Mouse (Mus musculus) G1E-ER4 (cell line): Measurements from ENCODE around the gene Mrln. TPM values are rescaled to one million over a fixed set of nuclear protein-coding genes. Genes with fewer than 3 reads are reported as not detected.

ENCODE experiments used
- GATA1 ChIP-seq: IDR thresholded peaks from one replicate; pipeline ENCODE4 v1.8.0; 2012; ENCODE audit warnings: low read length, inconsistent platforms
- polyA plus RNA-seq: library from polyadenylated mRNA; stranded (reverse); fragments of >175 nt; gene quantifications from 2 replicates; pipeline ENCODE4 v1.2.3, GENCODE M21; 2012

Gene Mrln
- not detected in 2 replicates for polyA plus RNA-seq

GRCm38 (mm10) chr10:70204505-70205399 lies at the start of gene Mrln:
TSS of gene Mrln (plus strand) at chr10:70204664.
- no peak for TF ChIP-seq GATA1

- no peak for TF ChIP-seq GATA1
Measured at GRCm38 (mm10) chr10:70156431-70157165, 47.9 kb upstream of the Mrln start.

- no peak for TF ChIP-seq GATA1
Measured at GRCm38 (mm10) chr10:70159651-70160320, 44.7 kb upstream of the Mrln start.

- TF ChIP-seq GATA1: no peak
Measured at GRCm38 (mm10) chr10:70160811-70161210, 43.7 kb upstream of the Mrln start.

GRCm38 (mm10) chr10:70161504-70161903 lies 43.0 kb upstream of the Mrln start:
- no peak for TF ChIP-seq GATA1

- no peak for TF ChIP-seq GATA1
Measured at GRCm38 (mm10) chr10:70163681-70164080, 40.8 kb upstream of the Mrln start.

GRCm38 (mm10) chr10:70165877-70166276 lies 38.6 kb upstream of the Mrln start:
- TF ChIP-seq GATA1: no peak

GRCm38 (mm10) chr10:70166427-70166826 lies 38.0 kb upstream of the Mrln start:
- no peak for TF ChIP-seq GATA1

- no peak for TF ChIP-seq GATA1
Measured at GRCm38 (mm10) chr10:70167625-70168024, 36.8 kb upstream of the Mrln start.

- no peak for TF ChIP-seq GATA1
Measured at GRCm38 (mm10) chr10:70168396-70168795, 36.1 kb upstream of the Mrln start.

GRCm38 (mm10) chr10:70169044-70169443 lies 35.4 kb upstream of the Mrln start:
- no peak for TF ChIP-seq GATA1

GRCm38 (mm10) chr10:70173314-70173713 lies 31.1 kb upstream of the Mrln start:
- no peak for TF ChIP-seq GATA1

- no peak for TF ChIP-seq GATA1
Measured at GRCm38 (mm10) chr10:70174494-70175190, 29.8 kb upstream of the Mrln start.

- no peak for TF ChIP-seq GATA1
Measured at GRCm38 (mm10) chr10:70180727-70181126, 23.7 kb upstream of the Mrln start.

- TF ChIP-seq GATA1: no peak
Measured at GRCm38 (mm10) chr10:70181279-70181972, 23.0 kb upstream of the Mrln start.
